Mouse (Mus musculus) midbrain, embryonic 12.5 days (tissue): ENCODE measurements around the gene Mmel1. TPM values are rescaled to one million over a fixed set of nuclear protein-coding genes. Genes with fewer than 3 reads are reported as not detected.

ENCODE experiments used
- polyA plus RNA-seq: library from polyadenylated mRNA; unstranded; fragments of >200 nt; fragmentation: Nextera tagmentation; extraction: Ambion mirVana; gene quantifications from 2 replicates; pipeline ENCODE4 v1.2.1, GENCODE M21; 2016

Mmel1 gene
- polyA plus RNA-seq, 1 experiment from 2014 or later: 0.19 TPM

Other genes starting within 250 kb of the Mmel1 start
- 14.5 and 16.2 TPM in 2 replicates for gene Prdm16, start 232.7 kb upstream of the Mmel1 start, polyA plus RNA-seq
- gene Actrt2, start 201.7 kb upstream of the Mmel1 start, polyA plus RNA-seq: not detected in 2 replicates
- 0.16 and 0.46 TPM in 2 replicates for gene Ttc34, start 32.1 kb upstream of the Mmel1 start, polyA plus RNA-seq
- 33.2 and 36.0 TPM in 2 replicates for gene Fam213b, start 29.6 kb downstream of the Mmel1 start, polyA plus RNA-seq
- gene Tnfrsf14, start 59.0 kb downstream of the Mmel1 start, polyA plus RNA-seq: 0.78 and 1.0 TPM in 2 replicates
- gene Hes5, start 91.3 kb downstream of the Mmel1 start, polyA plus RNA-seq: 800 and 870 TPM in 2 replicates
- 48.5 and 50.2 TPM in 2 replicates for gene Pank4, start 94.5 kb downstream of the Mmel1 start, polyA plus RNA-seq
- 3.6 and 3.7 TPM in 2 replicates for gene Plch2, start 187.2 kb downstream of the Mmel1 start, polyA plus RNA-seq
- 16.0 and 19.2 TPM in 2 replicates for gene Pex10, start 197.4 kb downstream of the Mmel1 start, polyA plus RNA-seq
- gene Rer1, start 216.8 kb downstream of the Mmel1 start, polyA plus RNA-seq: 122 and 132 TPM in 2 replicates
- gene Morn1, start 217.0 kb downstream of the Mmel1 start, polyA plus RNA-seq: 5.6 and 5.7 TPM in 2 replicates